Mouse (Mus musculus): ENCODE data around the gene Il13ra2.
"Not testable (repeated sequence)": the region's sequence is repeated elsewhere in the genome, so short reads cannot be mapped to it uniquely, and the experiment has no call there.

Il13ra2 gene

GRCm38 (mm10) chrX:147429129-147429528 lies at the start of gene Il13ra2:
TSS of gene Il13ra2 (minus strand) at chrX:147429192.
- no peak for DNase-seq (ENCODE audit: low spot score)

GRCm38 (mm10) chrX:147453610-147454009 lies 24.6 kb upstream of the Il13ra2 start, which contains the start of gene Vmn1r239-ps:
TSS of gene Vmn1r239-ps (minus strand) at chrX:147453710.
- not testable (repeated sequence) for DNase-seq (ENCODE audit: low spot score)

GRCm38 (mm10) chrX:147443386-147443785 lies 14.4 kb upstream of the Il13ra2 start:
- no peak for DNase-seq (ENCODE audit: low spot score)

GRCm38 (mm10) chrX:147435400-147435799 lies 6.4 kb upstream of the Il13ra2 start:
- no peak for DNase-seq (ENCODE audit: low spot score)

GRCm38 (mm10) chrX:147429753-147430152 lies 761 bp upstream of the Il13ra2 start:
- no peak for DNase-seq (ENCODE audit: low spot score)

GRCm38 (mm10) chrX:147393446-147393845 lies 35.5 kb downstream of the Il13ra2 start:
- DNase-seq (ENCODE audit: low spot score) = no peak

- DNase-seq (ENCODE audit: low spot score) = no peak
Observed at GRCm38 (mm10) chrX:147349167-147349566, 79.8 kb downstream of the Il13ra2 start.

Data from urinary bladder, postnatal 10 days (tissue).